Mouse (Mus musculus): ENCODE measurements around the gene Gja5. TPM values are rescaled to one million over a fixed set of nuclear protein-coding genes. Genes with fewer than 3 reads are reported as not detected.

Gja5 gene
- total RNA-seq (2015) = not detected in 2 replicates
- total RNA-seq (2017) = 0.08 TPM in 1 of 2 replicates, not detected in the other

GRCm38 (mm10) chr3:96904393-96904792 lies at the start of gene Gja5:
TSS of gene Gja5 (plus strand) at chr3:96904693.
- ATAC-seq (ENCODE audit: poor library complexity, severe bottlenecking) = no peak

GRCm38 (mm10) chr3:96855833-96856232 lies 48.7 kb upstream of the Gja5 start:
- no peak for ATAC-seq (ENCODE audit: poor library complexity, severe bottlenecking)

GRCm38 (mm10) chr3:96860498-96860897 lies 44.0 kb upstream of the Gja5 start:
- no peak for ATAC-seq (ENCODE audit: poor library complexity, severe bottlenecking)

GRCm38 (mm10) chr3:96867863-96868262 lies 36.6 kb upstream of the Gja5 start:
- ATAC-seq (ENCODE audit: poor library complexity, severe bottlenecking) = no peak

- ATAC-seq (ENCODE audit: poor library complexity, severe bottlenecking) = no peak
Observed at GRCm38 (mm10) chr3:96868566-96868965, 35.9 kb upstream of the Gja5 start.

- no peak for ATAC-seq (ENCODE audit: poor library complexity, severe bottlenecking)
Observed at GRCm38 (mm10) chr3:96869091-96869490, 35.4 kb upstream of the Gja5 start.

- no peak for ATAC-seq (ENCODE audit: poor library complexity, severe bottlenecking)
Observed at GRCm38 (mm10) chr3:96870270-96870669, 34.2 kb upstream of the Gja5 start.

GRCm38 (mm10) chr3:96871070-96871469 lies 33.4 kb upstream of the Gja5 start:
- no peak for ATAC-seq (ENCODE audit: poor library complexity, severe bottlenecking)

GRCm38 (mm10) chr3:96872501-96872900 lies 32.0 kb upstream of the Gja5 start:
- no peak for ATAC-seq (ENCODE audit: poor library complexity, severe bottlenecking)

- no peak for ATAC-seq (ENCODE audit: poor library complexity, severe bottlenecking)
Observed at GRCm38 (mm10) chr3:96874808-96875571, 29.5 kb upstream of the Gja5 start.

GRCm38 (mm10) chr3:96879536-96879935 lies 25.0 kb upstream of the Gja5 start:
- no peak for ATAC-seq (ENCODE audit: poor library complexity, severe bottlenecking)

- ATAC-seq (ENCODE audit: poor library complexity, severe bottlenecking) = no peak
Observed at GRCm38 (mm10) chr3:96880385-96880784, 24.1 kb upstream of the Gja5 start.

GRCm38 (mm10) chr3:96881557-96881956 lies 22.9 kb upstream of the Gja5 start:
- ATAC-seq (ENCODE audit: poor library complexity, severe bottlenecking) = no peak

GRCm38 (mm10) chr3:96882061-96882849 lies 22.2 kb upstream of the Gja5 start:
- peak; percentile 46 for ATAC-seq (ENCODE audit: poor library complexity, severe bottlenecking)

GRCm38 (mm10) chr3:96883690-96884089 lies 20.8 kb upstream of the Gja5 start:
- no peak for ATAC-seq (ENCODE audit: poor library complexity, severe bottlenecking)

GRCm38 (mm10) chr3:96902336-96902999 lies 2.0 kb upstream of the Gja5 start:
- no peak for ATAC-seq (ENCODE audit: poor library complexity, severe bottlenecking)

- ATAC-seq (ENCODE audit: poor library complexity, severe bottlenecking) = peak; percentile 98
Observed at GRCm38 (mm10) chr3:96904851-96905541, 503 bp downstream of the Gja5 start, which contains the start of gene Gpr89. TSS of gene Gpr89 (minus strand) at chr3:96905346.

GRCm38 (mm10) chr3:96905592-96905991 lies 1.1 kb downstream of the Gja5 start:
- 0 out of 2 replicates have a peak, but pooled peaks have one; percentile 5 for ATAC-seq (ENCODE audit: poor library complexity, severe bottlenecking)

GRCm38 (mm10) chr3:96920991-96921390 lies 16.5 kb downstream of the Gja5 start:
- no peak for ATAC-seq (ENCODE audit: poor library complexity, severe bottlenecking)

GRCm38 (mm10) chr3:96924631-96925030 lies 20.1 kb downstream of the Gja5 start:
- no peak for ATAC-seq (ENCODE audit: poor library complexity, severe bottlenecking)

- no peak for ATAC-seq (ENCODE audit: poor library complexity, severe bottlenecking)
Observed at GRCm38 (mm10) chr3:96925920-96926319, 21.4 kb downstream of the Gja5 start, which contains the start of gene Gja8. TSS of gene Gja8 (minus strand) at chr3:96926020.

Measured in megakaryocyte, adult 5-6 weeks (primary cell).